Mouse (Mus musculus) lung, embryonic 16.5 days (tissue): Measurements from ENCODE around the gene Cd47. TPM values are rescaled to one million over a fixed set of nuclear protein-coding genes. Genes with fewer than 3 reads are reported as not detected.
"Not testable (repeated sequence)": the region's sequence is repeated elsewhere in the genome, so short reads cannot be mapped to it uniquely, and the experiment has no call there.

ENCODE experiments used
- ATAC-seq: fragments of 200-750 bp; cut with Nextera tagmentation; 2 replicates; pipeline ENCODE4 v1.8.0; 2017; ENCODE audit warnings: low read depth, mild to moderate bottlenecking, moderate library complexity
- H3K27ac ChIP-seq: fragments of 300-500 bp; sonication (generic); 2 replicates; pipeline ENCODE4 v1.5.1; 2014; ENCODE audit warnings: mild to moderate bottlenecking, control low read depth, low read length
- H3K27me3 ChIP-seq: fragments of 300-500 bp; sonication (generic); 2 replicates; pipeline ENCODE4 v1.6.1; 2014; ENCODE audit warnings: low read depth, low read length, mixed read lengths; ENCODE audit not compliant: control insufficient read depth, insufficient read depth
- H3K36me3 ChIP-seq: fragments of 300-500 bp; sonication (generic); 2 replicates; pipeline ENCODE4 v1.6.1; 2014; ENCODE audit warnings: low read length; ENCODE audit not compliant: control insufficient read depth, insufficient read depth
- H3K4me1 ChIP-seq: fragments of 300-500 bp; sonication (generic); replicated peaks from 2 replicates; pipeline ENCODE4 v1.6.1; 2014; ENCODE audit warnings: low read length, mixed read lengths; ENCODE audit not compliant: control insufficient read depth, insufficient read depth
- H3K4me2 ChIP-seq: fragments of 300-500 bp; sonication (generic); 2 replicates; pipeline ENCODE4 v1.6.1; 2014; ENCODE audit warnings: low read depth, low read length, control low read depth
- H3K4me3 ChIP-seq: fragments of 300-500 bp; sonication (generic); 2 replicates; pipeline ENCODE4 v1.5.1; 2014; ENCODE audit warnings: mild to moderate bottlenecking, low read length, control low read depth
- H3K9ac ChIP-seq: fragments of 300-500 bp; sonication (generic); 2 replicates; pipeline ENCODE4 v1.6.1; 2014; ENCODE audit warnings: low read length, control low read depth
- H3K9me3 ChIP-seq: fragments of 300-500 bp; sonication (generic); 2 replicates; pipeline ENCODE4 v1.6.1; 2016; ENCODE audit warnings: low read length; ENCODE audit not compliant: control insufficient read depth
- WGBS: fragments of 180-500 bp; shearing (Covaris S2); extraction: QIAGEN DNeasy Blood & Tissue Kit; methylation state at CpG from one replicate; pipeline ENCODE4 v1.1.7; 2014; 5-methylcytosine and 5-hydroxymethylcytosine counted together
- polyA plus RNA-seq: library from polyadenylated mRNA; unstranded; fragments of >200 nt; fragmentation: Nextera tagmentation; extraction: Ambion mirVana; gene quantifications from 2 replicates; pipeline ENCODE4 v1.2.1, GENCODE M21; 2015

The Cd47 gene
- polyA plus RNA-seq, 1 experiment from 2014 or later = 136 TPM

GRCm38 (mm10) chr16:49814419-49814818 is 14.1 kb downstream of the Cd47 start:
- no peak overlapping the region for H3K4me3 ChIP-seq
- H3K36me3 ChIP-seq = no peaks in the 10 kb centered on the region
- H3K27me3 ChIP-seq = no peaks in the 10 kb centered on the region
- no peak overlapping the region for H3K9ac ChIP-seq
- 38% methylated on average over 4 of the region's 4 CpGs for WGBS
- ATAC-seq = peak; percentile 80
- H3K9me3 ChIP-seq = no peaks in the 10 kb centered on the region
- 0 out of 2 replicates have a peak, but pooled peaks cover 2% of the 10 kb centered on the region for H3K4me1 ChIP-seq
- H3K4me2 ChIP-seq = no peak overlapping the region
- H3K27ac ChIP-seq = no peak overlapping the region

- Histone ChIP-seq H3K27ac (no peak overlapping the region), H3K36me3 (no peaks in the 10 kb centered on the region), H3K9me3 (no peaks in the 10 kb centered on the region), H3K9ac (no peak overlapping the region), H3K27me3 (no peaks in the 10 kb centered on the region), H3K4me1 (0 out of 2 replicates have a peak, but pooled peaks cover 2% of the 10 kb centered on the region), H3K4me3 (no peak overlapping the region), H3K4me2 (no peak overlapping the region)
- ATAC-seq = no peak
- 85% methylated on average over 3 of the region's 3 CpGs for WGBS
Measured at GRCm38 (mm10) chr16:49816889-49817288, 16.6 kb downstream of the Cd47 start.

- Histone ChIP-seq H3K9ac (no peak overlapping the region), H3K36me3 (no peaks in the 10 kb centered on the region), H3K4me1 (no peaks in the 10 kb centered on the region), H3K4me3 (no peak overlapping the region), H3K27ac (no peak overlapping the region), H3K4me2 (no peak overlapping the region), H3K27me3 (no peaks in the 10 kb centered on the region), H3K9me3 (no peaks in the 10 kb centered on the region)
- ATAC-seq = no peak
- WGBS = 68% methylated on average over 5 of the region's 5 CpGs
Measured at GRCm38 (mm10) chr16:49818146-49818545, 17.8 kb downstream of the Cd47 start.

GRCm38 (mm10) chr16:49818627-49819026 is 18.3 kb downstream of the Cd47 start:
- Histone ChIP-seq H3K27ac (no peak overlapping the region), H3K9ac (no peak overlapping the region), H3K4me3 (no peak overlapping the region), H3K27me3 (no peaks in the 10 kb centered on the region), H3K9me3 (no peaks in the 10 kb centered on the region), H3K4me2 (no peak overlapping the region; the same call in 1 of the 2 replicates), H3K4me1 (no peaks in the 10 kb centered on the region), H3K36me3 (no peaks in the 10 kb centered on the region)
- no peak for ATAC-seq
- WGBS = 57% methylated on average over 6 of the region's 6 CpGs

- Histone ChIP-seq H3K27ac (no peak overlapping the region), H3K36me3 (no peaks in the 10 kb centered on the region), H3K9me3 (no peaks in the 10 kb centered on the region), H3K27me3 (no peaks in the 10 kb centered on the region), H3K4me2 (no peak overlapping the region), H3K4me3 (no peak overlapping the region), H3K9ac (no peak overlapping the region), H3K4me1 (no peaks in the 10 kb centered on the region)
- WGBS = 70% methylated on average over 3 of the region's 3 CpGs
- no peak for ATAC-seq
Measured at GRCm38 (mm10) chr16:49819494-49819893, 19.2 kb downstream of the Cd47 start.

GRCm38 (mm10) chr16:49830911-49831310 is 30.6 kb downstream of the Cd47 start:
- not testable (repeated sequence) for H3K27ac ChIP-seq, H3K4me1 ChIP-seq, H3K27me3 ChIP-seq, H3K9ac ChIP-seq, H3K9me3 ChIP-seq, H3K36me3 ChIP-seq, H3K4me3 ChIP-seq, ATAC-seq, H3K4me2 ChIP-seq
- 92% methylated on average over 3 of the region's 3 CpGs for WGBS

- no peak overlapping the region for H3K27ac ChIP-seq
- no peaks in the 10 kb centered on the region; the same call in 1 of the 2 replicates for H3K4me1 ChIP-seq
- H3K36me3 ChIP-seq = no peaks in the 10 kb centered on the region
- no peaks in the 10 kb centered on the region for H3K27me3 ChIP-seq
- no peak overlapping the region for H3K9ac ChIP-seq
- no peaks in the 10 kb centered on the region for H3K9me3 ChIP-seq
- no peak overlapping the region for H3K4me3 ChIP-seq
- H3K4me2 ChIP-seq = no peak overlapping the region
- no peak for ATAC-seq
- 53% methylated on average over 3 of the region's 3 CpGs for WGBS
Measured at GRCm38 (mm10) chr16:49832339-49832738, 32.0 kb downstream of the Cd47 start.

- WGBS = 16% methylated on average over 4 of the region's 4 CpGs
- Histone ChIP-seq H3K27ac (no peak overlapping the region; the same call in 1 of the 2 replicates), H3K9ac (no peak overlapping the region), H3K4me2 (0 out of 2 replicates have a peak overlapping the region, but pooled peaks have one; percentile 12), H3K36me3 (no peaks in the 10 kb centered on the region), H3K9me3 (no peaks in the 10 kb centered on the region), H3K4me3 (no peak overlapping the region), H3K4me1 (no peaks in the 10 kb centered on the region; the same call in 1 of the 2 replicates), H3K27me3 (no peaks in the 10 kb centered on the region)
- ATAC-seq = peak; percentile 31
Measured at GRCm38 (mm10) chr16:49834130-49834693, 33.9 kb downstream of the Cd47 start.

- H3K9me3 ChIP-seq = no peaks in the 10 kb centered on the region
- no peaks in the 10 kb centered on the region for H3K27me3 ChIP-seq
- H3K27ac ChIP-seq = no peak overlapping the region
- no peak for ATAC-seq
- H3K4me2 ChIP-seq = no peak overlapping the region
- H3K9ac ChIP-seq = no peak overlapping the region
- 75% methylated on average over 6 of the region's 6 CpGs for WGBS
- no peak overlapping the region for H3K4me3 ChIP-seq
- H3K36me3 ChIP-seq = no peaks in the 10 kb centered on the region
- peaks cover 4% of the 10 kb centered on the region; the same call in 1 of the 2 replicates for H3K4me1 ChIP-seq
Measured at GRCm38 (mm10) chr16:49836634-49837164, 36.4 kb downstream of the Cd47 start.
